Mouse (Mus musculus) embryonic facial prominence, embryonic 11.5 days (tissue): ENCODE measurements around the gene P2ry6. TPM values are rescaled to one million over a fixed set of nuclear protein-coding genes. Genes with fewer than 3 reads are reported as not detected.
A peak's percentile ranks its signal among the peaks of the same experiment; 100 is the strongest.

Experiments used
- ATAC-seq: fragments of 200-750 bp; cut with Nextera tagmentation; replicated peaks from 2 replicates; pipeline ENCODE4 v1.8.0; 2017; ENCODE audit warnings: low read depth; ENCODE audit not compliant: insufficient number of reproducible peaks, low FRiP score, low TSS enrichment
- DNase-seq: peaks from one replicate; pipeline ENCODE4 v3.0.0-alpha.2; 2015; ENCODE audit warnings: low spot score
- H3K27ac ChIP-seq: fragments of 300-500 bp; sonication (generic); replicated peaks from 2 replicates; pipeline ENCODE4 v1.5.1; 2014; ENCODE audit warnings: mild to moderate bottlenecking, low read depth, low read length, control low read depth
- H3K27me3 ChIP-seq: fragments of 300-500 bp; sonication (generic); 2 replicates; pipeline ENCODE4 v1.6.1; 2014; ENCODE audit warnings: mild to moderate bottlenecking, low read length, moderate library complexity, mixed read lengths; ENCODE audit not compliant: control insufficient read depth, insufficient read depth
- H3K36me3 ChIP-seq: fragments of 300-500 bp; sonication (generic); replicated peaks from 2 replicates; pipeline ENCODE4 v1.6.1; 2014; ENCODE audit warnings: low read depth, mild to moderate bottlenecking, low read length, moderate library complexity, mixed read lengths; ENCODE audit not compliant: control insufficient read depth, insufficient read depth
- H3K4me1 ChIP-seq: fragments of 300-500 bp; sonication (generic); 2 replicates; pipeline ENCODE4 v1.6.1; 2014; ENCODE audit warnings: low read length, mixed read lengths; ENCODE audit not compliant: control insufficient read depth, insufficient read depth
- H3K4me2 ChIP-seq: fragments of 300-500 bp; sonication (generic); 2 replicates; pipeline ENCODE4 v1.6.1; 2014; ENCODE audit warnings: low read depth, mild to moderate bottlenecking, control low read depth, low read length, moderate library complexity
- H3K4me3 ChIP-seq: fragments of 300-500 bp; sonication (generic); 2 replicates; pipeline ENCODE4 v1.5.1; 2014; ENCODE audit warnings: low read depth, low read length, control low read depth
- H3K9ac ChIP-seq: fragments of 300-500 bp; sonication (generic); replicated peaks from 2 replicates; pipeline ENCODE4 v1.6.1; 2014; ENCODE audit warnings: mild to moderate bottlenecking, control low read depth, low read length
- H3K9me3 ChIP-seq: fragments of 300-500 bp; sonication (generic); replicated peaks from 2 replicates; pipeline ENCODE4 v1.6.1; 2016; ENCODE audit warnings: mild to moderate bottlenecking, low read length, inconsistent platforms, mixed read lengths; ENCODE audit not compliant: control insufficient read depth
- WGBS: fragments of 180-500 bp; shearing (Covaris S2); extraction: QIAGEN DNeasy Blood & Tissue Kit; methylation state at CpG from one replicate; pipeline ENCODE4 v1.1.7; 2014; 5-methylcytosine and 5-hydroxymethylcytosine counted together
- polyA plus RNA-seq: library from polyadenylated mRNA; unstranded; fragments of >200 nt; fragmentation: Nextera tagmentation; extraction: Ambion mirVana; gene quantifications from 2 replicates; pipeline ENCODE4 v1.2.1, GENCODE M21; 2014

P2ry6 gene
- polyA plus RNA-seq, 1 experiment from 2014 or later, result 1.8 TPM

DNA sequence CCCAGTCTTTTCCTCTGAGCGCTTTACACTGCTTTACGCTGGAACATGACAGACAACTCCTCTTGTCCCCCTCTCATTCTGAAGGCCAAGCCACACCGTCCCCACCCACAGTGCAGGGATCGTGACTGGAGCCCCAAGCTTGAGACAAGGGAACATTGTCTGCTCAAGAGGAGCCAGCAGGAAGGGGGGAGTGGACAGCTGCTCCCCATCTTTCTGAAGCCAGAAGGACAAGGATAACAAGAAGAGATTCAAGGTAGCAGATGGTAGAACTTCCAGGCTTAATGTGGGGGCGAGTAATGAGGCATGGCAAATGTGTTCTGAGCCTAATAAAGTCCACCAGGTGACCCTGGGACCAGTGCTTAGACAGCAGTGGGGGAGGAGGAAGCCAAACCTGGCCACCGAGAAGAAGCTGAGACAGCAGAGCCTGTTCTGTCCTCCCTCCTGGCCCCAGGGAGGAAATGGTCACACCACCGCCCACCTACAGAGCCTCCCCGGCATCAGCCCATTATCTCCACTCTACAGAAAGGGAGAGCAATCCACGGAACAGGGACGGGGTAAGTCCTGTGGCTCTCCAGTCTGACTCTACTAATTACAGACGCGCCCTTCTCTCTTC lies 48.0 kb downstream of the P2ry6 start:
- 16% methylated on average over 12 of the region's 12 CpGs for WGBS
- Histone ChIP-seq H3K9me3 (no peaks in the 10 kb centered on the region), H3K27ac (no peak overlapping the region), H3K36me3 (no peaks in the 10 kb centered on the region; the same call in 1 of the 2 replicates), H3K9ac (peak overlapping the region; percentile 47), H3K4me1 (peaks cover 40% of the 10 kb centered on the region), H3K4me3 (peak overlapping the region; percentile 87), H3K4me2 (peak overlapping the region; percentile 83), H3K27me3 (no peaks in the 10 kb centered on the region)
- DNase-seq, result no peak
- ATAC-seq, result no peak

DNA sequence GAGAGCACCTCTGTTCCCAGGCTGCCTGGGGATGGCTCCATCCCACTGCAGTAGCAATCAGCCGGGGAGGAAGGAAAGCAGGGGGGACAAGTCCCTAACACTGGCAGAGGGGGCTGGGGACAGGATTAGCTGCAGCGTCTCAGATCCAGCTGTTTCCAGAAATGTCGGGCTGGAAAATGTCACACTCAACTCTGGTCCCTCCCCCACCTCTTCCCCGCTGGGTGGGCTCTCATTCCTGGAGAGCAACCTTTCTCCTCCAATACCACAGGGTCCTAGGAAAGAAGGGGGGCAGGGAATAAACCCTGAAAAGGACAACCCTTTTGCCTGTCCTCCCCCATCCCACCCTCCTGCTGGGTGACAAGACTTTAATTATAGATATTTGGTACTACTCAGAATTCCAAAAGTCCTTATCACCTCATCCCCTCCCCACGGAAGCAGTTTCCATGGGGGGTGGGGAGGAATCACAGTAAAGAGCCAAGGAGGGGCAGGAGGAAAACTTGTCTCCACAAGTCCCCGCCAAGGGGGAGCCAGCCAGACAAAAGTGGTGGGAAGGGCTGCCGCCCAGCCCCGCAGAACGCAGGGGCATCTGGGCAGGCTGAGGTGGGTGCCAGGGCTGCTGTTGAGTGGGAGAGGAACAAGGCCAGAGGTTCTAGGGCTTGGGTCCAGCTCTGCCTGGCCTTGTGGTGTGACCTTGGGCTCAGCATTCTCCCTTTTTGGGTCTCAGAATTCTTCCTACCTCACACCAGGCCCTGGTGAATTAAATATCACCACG lies 49.6 kb downstream of the P2ry6 start:
- peak overlapping the region; percentile 43 for H3K9ac ChIP-seq
- H3K4me2 ChIP-seq, result peak overlapping the region; percentile 83
- H3K36me3 ChIP-seq, result no peaks in the 10 kb centered on the region; the same call in 1 of the 2 replicates
- H3K4me3 ChIP-seq, result peak overlapping the region; percentile 17; the same call in 1 of the 2 replicates
- no peaks in the 10 kb centered on the region for H3K9me3 ChIP-seq
- peak; percentile 47 for DNase-seq
- no peak for ATAC-seq
- H3K27me3 ChIP-seq, result no peaks in the 10 kb centered on the region
- 26% methylated on average over 10 of the region's 10 CpGs for WGBS
- H3K4me1 ChIP-seq, result peaks cover 33% of the 10 kb centered on the region
- H3K27ac ChIP-seq, result no peak overlapping the region

DNA sequence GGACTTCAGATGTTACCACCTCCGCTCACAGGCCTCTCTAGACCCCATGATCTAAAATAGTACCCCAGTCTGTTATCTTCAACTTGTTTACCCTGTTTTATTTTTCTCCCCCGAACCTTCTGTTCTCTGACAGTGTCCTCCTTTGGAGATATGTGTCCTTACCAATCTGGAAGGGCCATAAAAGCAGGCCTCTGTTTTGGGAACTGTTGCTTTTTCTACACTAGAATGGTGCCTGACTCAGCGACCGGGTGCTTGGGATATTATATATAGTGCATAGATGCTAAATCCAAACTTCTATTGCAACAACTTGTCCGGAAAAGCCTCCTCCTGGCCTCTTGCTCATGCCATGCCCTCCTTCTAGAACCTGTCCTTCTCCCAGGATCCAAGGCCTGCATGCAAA lies 50.2 kb downstream of the P2ry6 start:
- no peak overlapping the region for H3K4me3 ChIP-seq
- no peaks in the 10 kb centered on the region for H3K27me3 ChIP-seq
- WGBS, result 87% methylated on average over 5 of the region's 5 CpGs
- no peak overlapping the region for H3K27ac ChIP-seq
- H3K9me3 ChIP-seq, result no peaks in the 10 kb centered on the region
- no peaks in the 10 kb centered on the region; the same call in 1 of the 2 replicates for H3K36me3 ChIP-seq
- DNase-seq, result no peak
- no peak for ATAC-seq
- peaks cover 31% of the 10 kb centered on the region for H3K4me1 ChIP-seq
- H3K4me2 ChIP-seq, result peak overlapping the region; percentile 83
- H3K9ac ChIP-seq, result peak overlapping the region; percentile 43; the same call in 1 of the 2 replicates

DNA sequence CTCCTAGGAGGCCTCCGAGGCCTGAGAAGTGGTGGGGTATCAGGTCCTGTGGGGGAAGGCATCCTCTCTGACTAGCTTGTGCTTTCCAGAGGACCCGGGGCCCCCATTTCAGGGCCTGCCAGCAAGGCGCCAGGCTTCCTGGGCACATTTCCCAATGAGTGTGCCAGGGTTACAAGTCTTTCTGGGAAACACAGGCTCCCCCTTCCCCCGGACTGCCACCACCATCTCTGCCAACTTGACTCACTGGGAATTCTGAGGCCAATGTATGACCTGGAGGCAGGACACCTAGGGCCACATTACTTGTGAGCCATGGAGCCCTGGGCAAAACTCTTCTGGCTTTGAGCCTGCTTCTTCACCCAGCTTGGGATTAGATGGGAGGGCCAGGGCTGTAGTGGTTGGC lies 51.5 kb downstream of the P2ry6 start:
- H3K9me3 ChIP-seq, result no peaks in the 10 kb centered on the region
- H3K27me3 ChIP-seq, result no peaks in the 10 kb centered on the region
- H3K4me2 ChIP-seq, result no peak overlapping the region; the same call in 1 of the 2 replicates
- no peak for ATAC-seq
- no peak overlapping the region for H3K9ac ChIP-seq
- peaks cover 30% of the 10 kb centered on the region for H3K4me1 ChIP-seq
- H3K36me3 ChIP-seq, result no peaks in the 10 kb centered on the region; the same call in 1 of the 2 replicates
- H3K27ac ChIP-seq, result no peak overlapping the region
- no peak for DNase-seq
- 91% methylated on average over 4 of the region's 4 CpGs for WGBS
- no peak overlapping the region for H3K4me3 ChIP-seq

DNA sequence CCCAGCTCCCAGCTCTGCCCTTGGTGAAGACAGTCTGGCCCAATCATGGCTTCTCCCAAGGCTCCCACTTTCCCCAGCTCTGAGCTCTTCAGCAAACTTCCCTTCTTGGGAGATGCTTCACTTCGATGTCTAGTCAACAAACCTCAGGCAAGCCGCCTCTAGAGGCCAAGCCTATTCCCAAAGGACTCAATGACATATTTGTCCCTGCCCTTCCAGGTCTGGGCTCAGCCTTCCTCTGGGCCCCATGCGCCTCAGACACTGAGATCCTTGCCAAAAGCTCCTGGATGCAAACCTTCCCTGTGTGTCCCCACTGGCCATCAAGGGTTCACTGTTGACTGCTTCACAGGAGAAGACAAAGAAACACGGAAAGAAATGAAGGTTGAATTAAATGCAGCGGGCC lies 53.2 kb downstream of the P2ry6 start:
- H3K27ac ChIP-seq, result no peak overlapping the region
- 89% methylated on average over 5 of the region's 5 CpGs for WGBS

DNA sequence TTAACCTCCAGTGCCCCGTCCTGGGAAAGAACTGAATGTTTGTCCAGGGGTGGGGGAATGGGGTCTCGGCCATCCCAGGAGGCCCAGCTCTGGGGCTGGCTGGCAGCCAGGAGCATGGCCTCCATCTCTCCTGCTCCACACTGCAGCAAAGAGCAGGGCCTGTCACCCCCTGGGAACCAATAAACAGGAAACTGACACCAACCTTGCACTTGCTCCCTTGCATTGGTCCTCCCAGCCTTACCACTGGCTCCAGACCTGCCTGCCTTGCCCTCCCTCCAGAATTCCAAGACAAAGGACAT lies 54.7 kb downstream of the P2ry6 start:
- Histone ChIP-seq H3K4me1 (peaks cover 18% of the 10 kb centered on the region), H3K4me2 (no peak overlapping the region), H3K27ac (peak overlapping the region; percentile 66; the same call in 1 of the 2 replicates), H3K4me3 (no peak overlapping the region), H3K9ac (no peak overlapping the region), H3K9me3 (no peaks in the 10 kb centered on the region), H3K27me3 (no peaks in the 10 kb centered on the region), H3K36me3 (no peaks in the 10 kb centered on the region; the same call in none of the 2 replicates)
- peak; percentile 29; the same call in 1 of the 2 replicates for ATAC-seq
- peak; percentile 74 for DNase-seq
- WGBS, result 0% methylated on average over 2 of the region's 2 CpGs

More for the DNA sequence above, 53.2 kb downstream of the P2ry6 start:
- peaks cover 25% of the 10 kb centered on the region for H3K4me1 ChIP-seq
- no peak overlapping the region for H3K4me2 ChIP-seq
- no peak overlapping the region for H3K4me3 ChIP-seq
- H3K9me3 ChIP-seq, result no peaks in the 10 kb centered on the region
- DNase-seq, result no peak
- ATAC-seq, result no peak
- H3K9ac ChIP-seq, result no peak overlapping the region
- no peaks in the 10 kb centered on the region; the same call in none of the 2 replicates for H3K36me3 ChIP-seq
- H3K27me3 ChIP-seq, result no peaks in the 10 kb centered on the region

DNA sequence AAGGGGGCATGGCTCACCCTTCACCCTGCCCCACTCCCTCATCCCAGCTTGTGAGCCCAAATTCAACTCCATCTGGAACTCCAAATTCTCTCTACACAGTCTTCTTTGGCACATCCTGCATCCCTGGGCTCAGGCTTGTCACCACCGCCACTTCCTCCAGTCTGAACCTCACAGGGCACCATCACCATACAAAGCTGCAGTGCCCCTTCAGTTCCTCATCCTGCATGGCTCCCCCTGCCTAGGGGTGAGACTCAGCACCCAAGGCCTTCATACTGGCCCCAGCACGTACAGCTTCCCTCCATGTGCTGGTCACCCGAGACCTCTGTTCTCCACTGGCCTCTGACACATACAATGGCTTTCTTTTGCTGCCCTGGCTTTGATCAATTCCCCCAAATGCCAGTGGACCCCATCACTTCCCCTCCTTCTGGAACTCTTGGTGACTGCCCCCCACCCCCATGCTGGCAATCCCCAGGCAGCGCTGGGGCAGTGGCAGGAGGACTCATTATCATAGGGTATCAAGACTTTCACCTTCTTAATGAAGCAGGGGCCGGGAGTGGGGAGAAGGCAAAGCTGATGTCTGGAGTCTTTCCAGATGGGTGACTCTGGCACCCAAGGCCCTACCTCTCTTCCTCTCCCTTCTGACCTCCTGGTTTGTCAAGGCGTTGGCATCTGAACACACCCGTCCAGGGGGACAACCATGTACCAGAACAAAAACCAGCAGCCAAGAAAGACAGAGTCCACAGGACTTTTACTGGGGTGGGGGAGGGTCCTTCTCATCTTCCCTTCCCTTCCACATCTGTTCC lies 55.2 kb downstream of the P2ry6 start:
- Histone ChIP-seq H3K27ac (peak overlapping the region; percentile 66), H3K4me2 (no peak overlapping the region), H3K4me1 (peaks cover 18% of the 10 kb centered on the region), H3K27me3 (no peaks in the 10 kb centered on the region), H3K36me3 (no peaks in the 10 kb centered on the region; the same call in none of the 2 replicates), H3K9me3 (no peaks in the 10 kb centered on the region), H3K4me3 (no peak overlapping the region), H3K9ac (no peak overlapping the region)
- no peak for DNase-seq
- WGBS, result 26% methylated on average over 7 of the region's 7 CpGs
- ATAC-seq, result no peak
